Mouse (Mus musculus) T-helper 2 cell (primary cell): ENCODE measurements around the gene Il23a.
"Not testable (repeated sequence)": the region's sequence is repeated elsewhere in the genome, so short reads cannot be mapped to it uniquely, and the experiment has no call there.

Experiments
- in situ Hi-C: fragments of 300-600 bp; cut with MboI, MseI; formaldehyde crosslinking; loops from one replicate; pipeline ENCODE4 v1.15.1; 2025; ENCODE audit warnings: high pct_unique_total_duplicates

The Il23a gene

DNA sequence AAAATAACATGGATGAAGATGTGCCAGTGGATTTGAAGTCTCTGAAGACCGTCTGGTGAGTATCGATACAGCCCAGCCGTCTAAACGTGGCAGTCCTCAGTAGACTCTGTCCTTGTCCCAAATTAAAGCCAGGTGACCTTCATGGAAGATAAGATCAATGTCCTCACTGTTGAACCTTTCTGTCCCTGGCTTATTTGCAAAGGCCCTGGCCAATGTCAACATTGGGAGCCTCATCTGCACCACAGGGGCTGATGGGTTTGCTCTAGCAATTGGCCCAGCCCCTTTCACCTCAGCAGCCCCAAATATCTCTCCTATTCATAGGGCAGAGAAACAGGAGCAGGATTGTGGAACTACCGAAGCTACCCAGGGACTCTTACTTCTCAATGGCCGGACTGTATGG, 30.2 kb downstream of the Il23a start, which contains the start of gene Apof:
Gene Apof, plus strand, starts transcription at position 301 of the 400 bp plus-strand sequence.
- in situ Hi-C loops = no loop called here

- in situ Hi-C loops = no loop called here
These were observed 34.9 kb downstream of the Il23a start for GRCm38 (mm10) chr10:128263393-128264310.

- in situ Hi-C loops = no loop called here
These were observed 36.3 kb downstream of the Il23a start for GRCm38 (mm10) chr10:128262300-128262699.

- in situ Hi-C loops = not testable (repeated sequence)
These were observed 38.2 kb downstream of the Il23a start for GRCm38 (mm10) chr10:128260376-128260775.

GRCm38 (mm10) chr10:128259946-128260345, 38.6 kb downstream of the Il23a start:
- in situ Hi-C loops = no loop called here

- in situ Hi-C loops = no loop called here
These were observed 39.6 kb downstream of the Il23a start for GRCm38 (mm10) chr10:128258953-128259352.

GRCm38 (mm10) chr10:128256328-128256727, 42.2 kb downstream of the Il23a start:
- in situ Hi-C loops = no loop called here

- in situ Hi-C loops = no loop called here
These were observed 42.6 kb downstream of the Il23a start for GRCm38 (mm10) chr10:128255925-128256324.

DNA sequence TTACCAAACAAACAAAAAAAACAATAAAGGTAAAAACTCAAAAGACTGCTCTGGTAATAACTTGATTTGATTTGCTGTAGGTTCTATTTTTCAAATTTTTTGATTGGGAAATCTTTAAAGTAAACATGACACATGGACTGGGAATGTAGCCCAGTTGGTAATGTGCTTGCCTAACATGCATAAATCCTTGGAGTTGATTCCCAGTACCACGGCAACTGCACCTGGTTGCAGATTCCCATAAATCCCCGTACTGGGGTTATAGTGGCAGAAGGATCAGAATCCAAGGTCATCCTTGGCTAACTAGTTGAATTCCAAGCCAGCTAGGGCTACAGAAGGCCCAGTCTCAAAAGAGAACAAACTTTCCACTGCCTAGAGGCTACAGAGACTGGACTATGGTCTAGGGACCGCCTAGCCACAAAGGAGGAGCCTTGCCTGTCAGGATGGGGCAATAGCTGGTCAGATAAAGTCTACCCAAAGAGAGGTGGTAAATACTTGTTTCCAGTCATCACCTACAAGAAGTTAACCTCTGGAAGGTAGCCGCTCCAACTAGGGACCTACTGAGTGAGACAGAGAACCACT, 44.8 kb downstream of the Il23a start, which contains the start of gene Apon:
Gene Apon, plus strand, starts transcription at position 420 of the 579 bp plus-strand sequence.
- in situ Hi-C loops = no loop called here

- in situ Hi-C loops = no loop called here
These were observed 48.0 kb downstream of the Il23a start for GRCm38 (mm10) chr10:128250565-128250964.

- in situ Hi-C loops = no loop called here
These were observed 51.4 kb downstream of the Il23a start for GRCm38 (mm10) chr10:128247020-128247732.
